Mouse (Mus musculus): ENCODE measurements around the gene Gramd2.
A peak's percentile ranks its signal among the peaks of the same experiment; 100 is the strongest.

DNA sequence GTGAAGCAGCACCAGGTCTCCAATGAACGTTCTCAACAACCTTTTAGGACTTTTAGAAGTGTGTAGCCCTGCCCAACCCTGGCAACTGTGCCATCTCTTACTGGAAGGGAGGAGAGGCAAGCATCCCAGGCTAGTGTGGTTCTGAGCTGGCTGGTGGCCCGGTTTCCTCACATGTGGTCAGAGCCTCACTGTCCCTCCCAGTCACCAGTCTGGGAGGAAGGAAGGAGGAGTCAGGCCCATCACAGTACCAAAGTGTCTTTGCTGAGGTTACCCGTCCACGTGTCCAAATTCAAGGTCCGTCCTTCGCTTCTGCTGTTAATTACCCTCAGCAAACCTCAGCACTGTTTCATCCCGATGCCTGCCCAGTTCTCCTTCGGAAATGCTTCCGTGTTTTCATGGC, 12.2 kb downstream of the Gramd2 start:
- TF ChIP-seq CTCF (IDR thresholded peaks at IDR 0.05; ENCODE audit: insufficient read depth, low read length) = no peak
- peak; percentile 43; the same call in 1 of the 2 replicates for TF ChIP-seq POLR2A (IDR thresholded peaks at IDR 0.05; ENCODE audit: borderline replicate concordance, extremely low read depth, low read depth, low read length)
